Mouse (Mus musculus) layer of hippocampus, adult 6 months (tissue): ENCODE results near the gene Pnisr. TPM values are rescaled to one million over a fixed set of nuclear protein-coding genes. Genes with fewer than 3 reads are reported as not detected.

Experiments
- long read RNA-seq, 2 experiments: library from polyadenylated mRNA; unstranded; transcript quantifications; one replicate each; pipeline ENCODE4 v2.0.0; 2019 to 2020
- polyA plus RNA-seq: library from polyadenylated mRNA; unstranded; fragments of <200 nt; fragmentation: Nextera tagmentation; gene quantifications from 2 replicates; pipeline ENCODE4 v1.2.3, GENCODE M21; 2021

The Pnisr gene
- 50.7 and 53.1 TPM in 2 replicates for polyA plus RNA-seq
- long read RNA-seq, experiment 1, partial matches to known transcripts, result 81 of 94 reads
- long read RNA-seq, experiment 1, other reads (novel, unspliced or antisense), result 11 of 94 reads
- long read RNA-seq, experiment 2, full-length matches to known transcripts, result 59 of 375 reads
- long read RNA-seq, experiment 2, partial matches to known transcripts, result 231 of 375 reads
- long read RNA-seq, experiment 2, other reads (novel, unspliced or antisense), result 85 of 375 reads

GRCm38 (mm10) chr4:21847481-21848286 lies at the start of gene Pnisr:
TSS of gene Pnisr (plus strand) at chr4:21847583.

GRCm38 (mm10) chr4:21879565-21880220 lies 32.3 kb downstream of the Pnisr start, which contains the start of gene Coq3:
TSS of gene Coq3 (plus strand) at chr4:21879673.

Other genes starting within 250 kb of the Pnisr start
- gene Prdm13, start 161.6 kb upstream of the Pnisr start, polyA plus RNA-seq, result not detected in 2 replicates
- 38.0 and 40.9 TPM in 2 replicates for gene Ccnc, start 119.9 kb upstream of the Pnisr start, polyA plus RNA-seq
- gene Usp45, start 80.4 kb upstream of the Pnisr start, polyA plus RNA-seq, result 9.9 and 11.6 TPM in 2 replicates
- gene Tstd3, start 80.4 kb upstream of the Pnisr start, polyA plus RNA-seq, result 21.7 and 22.3 TPM in 2 replicates
- 11.3 and 12.2 TPM in 2 replicates for gene Coq3, start 32.1 kb downstream of the Pnisr start, polyA plus RNA-seq
- gene Faxc, start 83.7 kb downstream of the Pnisr start, polyA plus RNA-seq, result 4.5 and 4.7 TPM in 2 replicates